26 mouse cellular contexts compared by ENCODE assay signal in genomic region chr6:148602894-148603293, GRCm38 (mm10).
A peak's percentile ranks its signal among the peaks of the same experiment; 100 is the strongest.
DNase-seq lines count a peak whose midpoint lies in the region; ATAC-seq and TF ChIP-seq lines count a peak whose summit lies in the region.
"Had no signal": no experiment of that assay in that cellular context is flagged by ENCODE, and none has a peak within 500 bp of the region (broad histone marks: within the 10 kb centered on the region; RNA-seq: fewer than 3 reads in every experiment).

No protein-coding gene starts in this region.

- H3K9me3 ChIP-seq in liver, embryonic 11.5 days (ENCODE audit: control insufficient read depth, low read length), result no peaks in the 10 kb centered on the region
- no peaks in the 10 kb centered on the region for H3K9me3 ChIP-seq in liver, postnatal 0 days (ENCODE audit: low read length)
- H3K9me3 ChIP-seq: heart, embryonic 13.5 days; hindbrain, embryonic 13.5 days; intestine, embryonic 15.5 days; lung, embryonic 15.5 days; megakaryocyte, embryonic 14.5 days had no signal

- 74% methylated on average over 2 of the region's 2 CpGs for WGBS in liver, embryonic 11.5 days
- 82% methylated on average over 2 of the region's 2 CpGs for WGBS in liver, postnatal 0 days (ENCODE audit: insufficient replicate concordance)

- H3K4me1 ChIP-seq in liver, embryonic 11.5 days (replicated peaks; ENCODE audit: control insufficient read depth, insufficient read depth, low read length), result peaks cover 13% of the 10 kb centered on the region
- H3K4me1 ChIP-seq in liver, postnatal 0 days (ENCODE audit: insufficient read depth), result peaks cover 17% of the 10 kb centered on the region
- H3K4me1 ChIP-seq: intestine, embryonic 15.5 days; lung, embryonic 15.5 days; megakaryocyte, embryonic 14.5 days had no signal

- peak overlapping the region; percentile 59 for H3K27ac ChIP-seq in liver, embryonic 11.5 days (ENCODE audit: low read depth, low read length)
- H3K27ac ChIP-seq in liver, postnatal 0 days (ENCODE audit: low read depth), result peak overlapping the region; percentile 66
- H3K27ac ChIP-seq: heart, embryonic 13.5 days; hindbrain, embryonic 13.5 days; intestine, embryonic 15.5 days; lung, embryonic 15.5 days had no signal

- no peak for TF ChIP-seq EP300 in liver, postnatal 0 days (IDR thresholded peaks at IDR 0.05; ENCODE audit: low read depth)

- H3K9ac ChIP-seq in liver, embryonic 11.5 days (ENCODE audit: low read depth, low read length), result peak overlapping the region; percentile 15; the same call in 1 of the 2 replicates
- H3K9ac ChIP-seq in liver, postnatal 0 days (replicated peaks), result no peak overlapping the region
- H3K9ac ChIP-seq: heart, embryonic 13.5 days; hindbrain, embryonic 13.5 days; intestine, embryonic 15.5 days; lung, embryonic 15.5 days had no signal

- H3K36me3 ChIP-seq in liver, embryonic 11.5 days (ENCODE audit: control insufficient read depth, insufficient read depth, low read length), result no peaks in the 10 kb centered on the region
- H3K36me3 ChIP-seq in liver, postnatal 0 days (replicated peaks; ENCODE audit: insufficient read depth, low read length), result no peaks in the 10 kb centered on the region
- H3K36me3 ChIP-seq: heart, embryonic 13.5 days; hindbrain, embryonic 13.5 days; intestine, embryonic 15.5 days; lung, embryonic 15.5 days had no signal

- no peaks in the 10 kb centered on the region for H3K27me3 ChIP-seq in liver, embryonic 11.5 days (replicated peaks; ENCODE audit: control insufficient read depth, insufficient read depth, low read length)
- no peaks in the 10 kb centered on the region for H3K27me3 ChIP-seq in liver, postnatal 0 days (ENCODE audit: insufficient read depth, low read length)
- H3K27me3 ChIP-seq: heart, embryonic 13.5 days; hindbrain, embryonic 13.5 days; intestine, embryonic 15.5 days; lung, embryonic 15.5 days had no signal

- H3K4me3 ChIP-seq in liver, embryonic 11.5 days (ENCODE audit: low read depth, low read length), result no peak overlapping the region
- H3K4me3 ChIP-seq in liver, postnatal 0 days (ENCODE audit: low read depth, low read length), result no peak overlapping the region
- H3K4me3 ChIP-seq: heart, embryonic 13.5 days; hindbrain, embryonic 13.5 days; intestine, embryonic 15.5 days; lung, embryonic 15.5 days; megakaryocyte, embryonic 14.5 days had no signal

- 0 out of 2 replicates have a peak, but pooled peaks have one; percentile 5 for TF ChIP-seq CTCF in liver, postnatal 0 days (IDR thresholded peaks at IDR 0.05; ENCODE audit: low read depth)

- H3K4me2 ChIP-seq in liver, embryonic 11.5 days, result peak overlapping the region; percentile 42; the same call in 1 of the 2 replicates
- peak overlapping the region; percentile 23 for H3K4me2 ChIP-seq in liver, postnatal 0 days (ENCODE audit: low read depth, low read length)
- H3K4me2 ChIP-seq: heart, embryonic 13.5 days; hindbrain, embryonic 13.5 days; intestine, embryonic 15.5 days; lung, embryonic 15.5 days had no signal

- DNase-seq in cerebellum, postnatal 10 days, result peak; percentile 23
- DNase-seq in cerebellum, postnatal 36 days, result no peak
- peak; percentile 27 for DNase-seq in spleen, adult 12 weeks (ENCODE audit: low spot score)
- DNase-seq in spleen, postnatal 36 days (ENCODE audit: low spot score in 2 of 2), result no peak
- DNase-seq in liver, embryonic 11.5 days (ENCODE audit: low spot score), result no peak
- DNase-seq in liver, postnatal 0 days, result peak; percentile 18
- DNase-seq in left cerebral cortex, adult 18-20 months (ENCODE audit: low spot score in 2 of 2), result no peak
- DNase-seq: adrenal gland, adult 8-10 months; cerebellum, adult 8-10 months; gastrocnemius, postnatal 10 days; heart, postnatal 14 days; kidney, adult 9 months; kidney, postnatal 25 days; lung, postnatal 36 days; midbrain, embryonic 14.5 days; right cerebral cortex, postnatal 14 days; spleen, adult 18-20 months; thymus, adult 2 months had no signal

- peak; percentile 19; the same call in 1 of the 2 replicates for ATAC-seq in liver, embryonic 11.5 days (replicated peaks; ENCODE audit: low FRiP score)
- ATAC-seq in liver, postnatal 0 days, result peak; percentile 50
- no peak for ATAC-seq in inflammation-experienced regulatory T-cells, adult 6 months
- ATAC-seq: activated CD4-positive, CD25-positive, alpha-beta regulatory T cell, adult 4 months; forebrain, embryonic 16.5 days had no signal

Comparison
In these comparisons a context has a peak if more than half of its experiments do, and no peak if none do; other contexts are left out.
1. DNase-seq: peak in cerebellum, postnatal 10 days (2 of 2), spleen, adult 12 weeks (single experiment) and liver, postnatal 0 days (single experiment); none in cerebellum, postnatal 36 days (0 of 2), spleen, postnatal 36 days (0 of 2), liver, embryonic 11.5 days (single experiment) and left cerebral cortex, adult 18-20 months (0 of 2).